Mouse (Mus musculus): ENCODE measurements at regions not wholly inside any gene's neighbourhood (a gene's known extent, or its start where the extent isn't known, plus 50 kb on each side); places are given as distances from the start of the nearest gene placed in this dataset.

DNA sequence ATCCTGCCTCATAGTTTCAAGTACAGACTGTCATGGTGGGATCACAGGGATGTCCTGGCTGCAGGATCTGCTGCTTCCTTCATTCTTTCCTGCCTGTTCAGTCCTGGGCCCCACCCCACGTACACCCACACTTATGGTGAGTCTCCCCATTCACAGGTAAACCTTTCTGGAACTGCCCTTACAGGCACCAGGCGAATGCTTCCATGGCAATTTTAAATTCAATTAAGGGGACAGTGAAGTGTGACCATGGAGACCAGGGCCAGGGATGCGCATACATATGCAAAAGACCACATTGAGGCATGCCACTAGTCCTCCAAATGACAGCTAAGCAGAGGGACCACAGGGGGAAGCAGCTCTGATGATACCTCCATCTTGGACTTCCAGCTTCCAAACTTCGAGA, 89.3 kb downstream of the Cxcl12 start:
- Histone ChIP-seq H3K9me3 (replicated peaks; ENCODE audit: low read length) (no peaks in the 10 kb centered on the region), H3K36me3 (replicated peaks in 1 of 2; ENCODE audit: control insufficient read depth in 1 of 2, insufficient read depth in 1 of 2, low read length in 1 of 2) (no peaks in the 10 kb centered on the region), H3K4me2 (ENCODE audit: insufficient read depth, low read depth, poor library complexity, severe bottlenecking) (no peak overlapping the region), H3K4me3 (replicated peaks in 1 of 3; ENCODE audit: low read depth in 2 of 3, low read length in 2 of 3, poor library complexity in 1 of 3) (no peak overlapping the region), H3K27ac (ENCODE audit: insufficient read depth, low read depth) (no peak overlapping the region), H3K27me3 (replicated peaks) (no peaks in the 10 kb centered on the region), H3K4me1 (ENCODE audit: control insufficient read depth in 1 of 2, insufficient read depth in 2 of 2) (no peaks in the 10 kb centered on the region), H3K9ac (ENCODE audit: insufficient read depth, low read depth) (no peak overlapping the region), H3K79me2 (replicated peaks; ENCODE audit: control insufficient read depth, extremely low read depth, insufficient read depth, poor library complexity, severe bottlenecking) (no peaks in the 10 kb centered on the region)
- DNase-seq (ENCODE audit: extremely low read depth) = no peak
- in situ Hi-C loops (cut with MboI; ENCODE audit: low pct_ligation_motif_present, low pct_unique_long_range_greater_than_20kb, low sequenced_read_pairs) (no loop called here), dilution Hi-C loops (cut with MboI; ENCODE audit: extremely low pct_ligation_motif_present, extremely low pct_unique_long_range_greater_than_20kb, low sequenced_read_pairs) (no loop called here)
- TF ChIP-seq MAZ (IDR thresholded peaks at IDR 0.05; ENCODE audit: low read depth, low read length) (no peak), ELF1 (IDR thresholded peaks at IDR 0.05; ENCODE audit: low read depth, low read length) (no peak), PAX5 (IDR thresholded peaks at IDR 0.05; ENCODE audit: low read length) (no peak), ZMIZ1 (IDR thresholded peaks at IDR 0.05; ENCODE audit: low read depth, low read length) (no peak), JUN (IDR thresholded peaks at IDR 0.05; ENCODE audit: insufficient read depth, low read depth, low read length) (no peak), EP300 (IDR thresholded peaks at IDR 0.05; ENCODE audit: low read length) (no peak), USF2 (conservative IDR thresholded peaks at IDR 0.05; ENCODE audit: low read depth, low read length) (no peak), TBP (conservative IDR thresholded peaks at IDR 0.05; ENCODE audit: low read depth, low read length) (no peak), CTCF (conservative IDR thresholded peaks at IDR 0.05 in 1 of 2, IDR thresholded peaks at IDR 0.05 in 1 of 2; ENCODE audit: low read depth in 2 of 2, low read length in 2 of 2) (no peak), ZKSCAN1 (IDR thresholded peaks at IDR 0.05; ENCODE audit: borderline replicate concordance, low read depth, low read length) (no peak), NRF1 (IDR thresholded peaks at IDR 0.05; ENCODE audit: low read depth, low read length) (no peak), MYC (IDR thresholded peaks at IDR 0.05; ENCODE audit: low read depth, low read length) (no peak), POLR2A (IDR thresholded peaks at IDR 0.05; ENCODE audit: low read depth, low read length) (no peak), KAT2A (IDR thresholded peaks at IDR 0.05; ENCODE audit: insufficient replicate concordance, low read length) (no peak), SIN3A (IDR thresholded peaks at IDR 0.05; ENCODE audit: low read length) (no peak), ZNF384 (IDR thresholded peaks at IDR 0.05; ENCODE audit: low read depth, low read length) (no peak)

- no peak overlapping the region for H3K27ac ChIP-seq (ENCODE audit: insufficient read depth, low read depth)
- no peaks in the 10 kb centered on the region for H3K36me3 ChIP-seq (replicated peaks in 1 of 2; ENCODE audit: control insufficient read depth in 1 of 2, insufficient read depth in 1 of 2, low read length in 1 of 2)
- no peaks in the 10 kb centered on the region for H3K27me3 ChIP-seq (replicated peaks)
- H3K4me3 ChIP-seq (replicated peaks in 1 of 3; ENCODE audit: low read depth in 2 of 3, low read length in 2 of 3, poor library complexity in 1 of 3) = no peak overlapping the region
- dilution Hi-C loops (cut with MboI; ENCODE audit: extremely low pct_ligation_motif_present, extremely low pct_unique_long_range_greater_than_20kb, low sequenced_read_pairs) = no loop called here
- TF ChIP-seq POLR2A (IDR thresholded peaks at IDR 0.05; ENCODE audit: low read depth, low read length) (no peak), SIN3A (IDR thresholded peaks at IDR 0.05; ENCODE audit: low read length) (no peak), MAFK (IDR thresholded peaks at IDR 0.05; ENCODE audit: insufficient replicate concordance, low read length) (no peak), NRF1 (IDR thresholded peaks at IDR 0.05; ENCODE audit: low read depth, low read length) (no peak), TBP (conservative IDR thresholded peaks at IDR 0.05; ENCODE audit: low read depth, low read length) (no peak), E2F4 (IDR thresholded peaks at IDR 0.05; ENCODE audit: insufficient replicate concordance, low read depth, low read length) (no peak), KAT2A (IDR thresholded peaks at IDR 0.05; ENCODE audit: insufficient replicate concordance, low read length) (no peak), ZC3H11A (IDR thresholded peaks at IDR 0.05; ENCODE audit: low read depth, low read length) (no peak), MEF2A (IDR thresholded peaks at IDR 0.05; ENCODE audit: borderline replicate concordance, low read depth, low read length) (no peak), UBTF (IDR thresholded peaks at IDR 0.05; ENCODE audit: low read depth, low read length) (no peak), USF2 (conservative IDR thresholded peaks at IDR 0.05; ENCODE audit: low read depth, low read length) (no peak), MAZ (IDR thresholded peaks at IDR 0.05; ENCODE audit: low read depth, low read length) (no peak)
- H3K4me1 ChIP-seq (ENCODE audit: control insufficient read depth in 1 of 2, insufficient read depth in 2 of 2) = peaks cover 5 to 47% of the 10 kb centered on the region in 2 experiments
- H3K9me3 ChIP-seq (replicated peaks; ENCODE audit: low read length) = no peaks in the 10 kb centered on the region
- no peaks in the 10 kb centered on the region for H3K79me2 ChIP-seq (replicated peaks; ENCODE audit: control insufficient read depth, extremely low read depth, insufficient read depth, poor library complexity, severe bottlenecking)
- no peak overlapping the region for H3K9ac ChIP-seq (ENCODE audit: insufficient read depth, low read depth)
- no peak for DNase-seq (ENCODE audit: extremely low read depth)
- no peak overlapping the region for H3K4me2 ChIP-seq (ENCODE audit: insufficient read depth, low read depth, poor library complexity, severe bottlenecking)
- in situ Hi-C loops (cut with MboI; ENCODE audit: low pct_ligation_motif_present, low pct_unique_long_range_greater_than_20kb, low sequenced_read_pairs) = no loop called here
Observed at GRCm38 (mm10) chr6:117267906-117268305, 99.6 kb downstream of the Cxcl12 start.
